Mouse (Mus musculus) CH12.LX (cell line): ENCODE data around the gene Olfr209. TPM values are rescaled to one million over a fixed set of nuclear protein-coding genes. Genes with fewer than 3 reads are reported as not detected.

Experiments used
- DNase-seq: peaks from one replicate; pipeline ENCODE4 v3.0.0-alpha.2; 2013; ENCODE audit errors: extremely low read depth
- H3K27ac ChIP-seq: 2 replicates; pipeline ENCODE4 v1.5.1; 2012; ENCODE audit warnings: low read depth, mild to moderate bottlenecking, control low read depth, moderate library complexity; ENCODE audit not compliant: insufficient read depth
- H3K27me3 ChIP-seq: replicated peaks from 2 replicates; pipeline ENCODE3; 2012; ENCODE audit warnings: inconsistent platforms
- H3K36me3 ChIP-seq, 2 experiments: replicated peaks in 1 of 2; 2 replicates each; pipeline versions ENCODE3 to v1.6.1; 2012; ENCODE audit warnings: inconsistent platforms in 1 of 2, low read length in 1 of 2, mild to moderate bottlenecking in 1 of 2, mixed read lengths in 1 of 2, moderate library complexity in 1 of 2; ENCODE audit not compliant: control insufficient read depth in 1 of 2, insufficient read depth in 1 of 2
- H3K4me1 ChIP-seq, 2 experiments: 2 replicates each; pipeline ENCODE4 v1.6.1; 2012; ENCODE audit warnings: inconsistent platforms in 1 of 2, moderate library complexity in 1 of 2; ENCODE audit not compliant: insufficient read depth in 2 of 2, control insufficient read depth in 1 of 2
- H3K4me2 ChIP-seq: 2 replicates; pipeline ENCODE4 v1.6.1; 2012; ENCODE audit warnings: low read depth, mild to moderate bottlenecking, control low read depth; ENCODE audit not compliant: poor library complexity, insufficient read depth, severe bottlenecking
- H3K4me3 ChIP-seq, 3 experiments: fragments of 150-350 bp in 1 of 3; sonication (generic) in 1 of 3; replicated peaks in 1 of 3; 2 replicates each; pipeline versions ENCODE3 to v1.5.1; 2011 to 2012; ENCODE audit warnings: low read depth in 2 of 3, low read length in 2 of 3, mild to moderate bottlenecking in 2 of 3, moderate library complexity in 2 of 3, control low read depth in 1 of 3, improper control_type of control experiment in 1 of 3, inconsistent platforms in 1 of 3, mixed read lengths in 1 of 3; ENCODE audit not compliant: poor library complexity in 1 of 3
- H3K79me2 ChIP-seq: replicated peaks from 2 replicates; pipeline ENCODE4 v1.6.1; 2012; ENCODE audit warnings: mild to moderate bottlenecking, moderate library complexity; ENCODE audit not compliant: control insufficient read depth, poor library complexity, insufficient read depth, severe bottlenecking; ENCODE audit errors: extremely low read depth
- H3K9ac ChIP-seq: 2 replicates; pipeline ENCODE4 v1.6.1; 2012; ENCODE audit warnings: low read depth, mild to moderate bottlenecking, control low read depth, moderate library complexity; ENCODE audit not compliant: insufficient read depth
- H3K9me3 ChIP-seq: replicated peaks from 2 replicates; pipeline ENCODE3; 2012; ENCODE audit warnings: low read length, inconsistent platforms, mixed read lengths
- E2F4 ChIP-seq: IDR thresholded peaks from 2 replicates; pipeline ENCODE4 v1.6.1; 2011; ENCODE audit warnings: low read depth, low read length, improper control_type of control experiment; ENCODE audit not compliant: insufficient replicate concordance
- ELF1 ChIP-seq: IDR thresholded peaks from 2 replicates; pipeline ENCODE4 v1.6.1; 2014; ENCODE audit warnings: low read depth, mild to moderate bottlenecking, inconsistent platforms, low read length, improper control_type of control experiment
- ETS1 ChIP-seq: conservative IDR thresholded peaks from 2 replicates; pipeline ENCODE4 v1.6.1; 2012; ENCODE audit warnings: low read depth, mild to moderate bottlenecking, inconsistent platforms, low read length, improper control_type of control experiment, moderate library complexity
- GABPA ChIP-seq: IDR thresholded peaks from 2 replicates; pipeline ENCODE4 v1.6.1; 2012; ENCODE audit warnings: low read depth, low read length, improper control_type of control experiment, inconsistent platforms; ENCODE audit not compliant: insufficient replicate concordance
- HCFC1 ChIP-seq: IDR thresholded peaks from 2 replicates; pipeline ENCODE4 v1.6.1; 2012; ENCODE audit warnings: low read depth, mild to moderate bottlenecking, inconsistent platforms, low read length, improper control_type of control experiment
- JUN ChIP-seq: IDR thresholded peaks from 2 replicates; pipeline ENCODE4 v1.6.1; 2011; ENCODE audit warnings: low read depth, mild to moderate bottlenecking, low read length, improper control_type of control experiment, moderate library complexity; ENCODE audit not compliant: insufficient read depth
- JUND ChIP-seq: conservative IDR thresholded peaks from 2 replicates; pipeline ENCODE4 v1.6.1; 2011; ENCODE audit warnings: low read depth, low read length, improper control_type of control experiment
- KAT2A ChIP-seq: IDR thresholded peaks from 2 replicates; pipeline ENCODE4 v1.6.1; 2012; ENCODE audit warnings: low read length, improper control_type of control experiment, inconsistent platforms; ENCODE audit not compliant: insufficient replicate concordance
- MAFK ChIP-seq: IDR thresholded peaks from 2 replicates; pipeline ENCODE4 v1.6.1; 2011; ENCODE audit warnings: low read length, improper control_type of control experiment; ENCODE audit not compliant: insufficient replicate concordance
- MAX ChIP-seq: IDR thresholded peaks from 2 replicates; pipeline ENCODE4 v1.6.1; 2011; ENCODE audit warnings: low read length, improper control_type of control experiment
- MAZ ChIP-seq: IDR thresholded peaks from 2 replicates; pipeline ENCODE4 v1.6.1; 2012; ENCODE audit warnings: low read depth, mild to moderate bottlenecking, inconsistent platforms, low read length, improper control_type of control experiment, moderate library complexity
- MXI1 ChIP-seq: IDR thresholded peaks from 2 replicates; pipeline ENCODE4 v1.6.1; 2011; ENCODE audit warnings: mild to moderate bottlenecking, low read depth, low read length, improper control_type of control experiment
- MYC ChIP-seq: IDR thresholded peaks from 2 replicates; pipeline ENCODE4 v1.6.1; 2011; ENCODE audit warnings: low read depth, mild to moderate bottlenecking, improper control_type of control experiment, low read length
- NELFE ChIP-seq: IDR thresholded peaks from 2 replicates; pipeline ENCODE4 v1.6.1; 2011; ENCODE audit warnings: low read depth, low read length, improper control_type of control experiment
- NRF1 ChIP-seq: IDR thresholded peaks from 2 replicates; pipeline ENCODE4 v1.6.1; 2014; ENCODE audit warnings: low read depth, mild to moderate bottlenecking, inconsistent platforms, low read length, improper control_type of control experiment, moderate library complexity
- PAX5 ChIP-seq: IDR thresholded peaks from 2 replicates; pipeline ENCODE4 v1.6.1; 2012; ENCODE audit warnings: low read length, inconsistent platforms, mixed read lengths
- POLR2A ChIP-seq: IDR thresholded peaks from 2 replicates; pipeline ENCODE4 v1.6.1; 2011; ENCODE audit warnings: low read depth, mild to moderate bottlenecking, improper control_type of control experiment, low read length
- POLR2AphosphoS2 ChIP-seq: IDR thresholded peaks from 2 replicates; pipeline ENCODE4 v1.6.1; 2011; ENCODE audit warnings: low read depth, low read length, improper control_type of control experiment
- RAD21 ChIP-seq: IDR thresholded peaks from 2 replicates; pipeline ENCODE4 v1.6.1; 2011; ENCODE audit warnings: low read depth, mild to moderate bottlenecking, low read length, improper control_type of control experiment, moderate library complexity
- RCOR1 ChIP-seq: conservative IDR thresholded peaks from 2 replicates; pipeline ENCODE4 v1.6.1; 2012; ENCODE audit warnings: low read depth, mild to moderate bottlenecking, inconsistent platforms, low read length, improper control_type of control experiment
- SMC3 ChIP-seq: IDR thresholded peaks from 2 replicates; pipeline ENCODE4 v1.6.1; 2011; ENCODE audit warnings: low read depth, low read length, improper control_type of control experiment
- TCF12 ChIP-seq: IDR thresholded peaks from 2 replicates; pipeline ENCODE4 v1.6.1; 2014; ENCODE audit warnings: low read depth, mild to moderate bottlenecking, inconsistent platforms, low read length, improper control_type of control experiment
- USF1 ChIP-seq: IDR thresholded peaks from 2 replicates; pipeline ENCODE4 v1.6.1; 2014; ENCODE audit warnings: low read depth, mild to moderate bottlenecking, inconsistent platforms, low read length, improper control_type of control experiment
- USF2 ChIP-seq: conservative IDR thresholded peaks from 2 replicates; pipeline ENCODE4 v1.6.1; 2011; ENCODE audit warnings: low read depth, low read length, improper control_type of control experiment
- ZC3H11A ChIP-seq: IDR thresholded peaks from 2 replicates; pipeline ENCODE4 v1.6.1; 2012; ENCODE audit warnings: low read depth, mild to moderate bottlenecking, inconsistent platforms, low read length, improper control_type of control experiment
- ZKSCAN1 ChIP-seq: IDR thresholded peaks from 2 replicates; pipeline ENCODE4 v1.6.1; 2012; ENCODE audit warnings: low read depth, inconsistent platforms, low read length, improper control_type of control experiment, borderline replicate concordance
- ZMIZ1 ChIP-seq: IDR thresholded peaks from 2 replicates; pipeline ENCODE4 v1.6.1; 2012; ENCODE audit warnings: low read depth, mild to moderate bottlenecking, inconsistent platforms, low read length, improper control_type of control experiment
- dilution Hi-C: fragments of 300-500 bp; cut with MboI; formaldehyde crosslinking; loops from 2 replicates; pipeline ENCODE4 v1.14.3; 2020; ENCODE audit warnings: low sequenced_read_pairs; ENCODE audit not compliant: extremely low pct_unique_long_range_greater_than_20kb, extremely low pct_ligation_motif_present
- in situ Hi-C: fragments of 300-500 bp; cut with MboI; formaldehyde crosslinking; loops from 3 replicates; pipeline ENCODE4 v1.14.3; 2019; ENCODE audit warnings: low sequenced_read_pairs, low pct_ligation_motif_present, low pct_unique_long_range_greater_than_20kb, mixed read lengths
- polyA plus RNA-seq: library from polyadenylated mRNA; unstranded; fragments of >175 nt; gene quantifications from 2 replicates; pipeline ENCODE4 v1.2.1, GENCODE M21; 2012; ENCODE audit warnings: low read depth; ENCODE audit not compliant: insufficient read length
- total RNA-seq, 2 experiments: library from RNA; depleted of rRNA; stranded (reverse); fragments of 300-350 nt in 1 of 2; fragments of >200 nt in 1 of 2; gene quantifications; 2 replicates each; pipeline ENCODE4 v1.2.3; 2012 to 2014

The Olfr209 gene
- total and polyA plus RNA-seq, 3 experiments = not detected

DNA sequence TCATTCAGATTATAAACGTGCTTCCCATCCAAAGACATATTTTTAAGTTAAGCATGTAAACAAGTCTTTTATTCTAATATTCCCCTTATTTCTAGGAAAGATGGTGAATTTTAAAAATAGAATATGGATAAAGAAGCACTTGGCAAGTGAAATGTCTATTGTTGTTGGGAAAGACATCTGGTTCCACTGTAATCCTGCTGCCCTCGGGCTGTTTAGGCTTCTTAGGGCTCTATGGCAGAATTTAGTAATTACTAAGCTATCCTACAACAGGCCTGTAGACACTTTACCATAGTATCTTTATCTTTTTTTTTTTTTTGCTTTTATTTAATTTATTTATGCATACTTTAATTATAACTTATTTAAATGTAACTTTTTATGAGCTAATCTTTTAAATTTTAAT, 46.0 kb upstream of the Olfr209 start:
- peaks cover 4 to 6% of the 10 kb centered on the region in 2 experiments; a peak in 2 of 4 replicates for H3K4me1 ChIP-seq
- H3K27ac ChIP-seq = no peak overlapping the region
- H3K36me3 ChIP-seq = no peaks in the 10 kb centered on the region
- H3K27me3 ChIP-seq = no peaks in the 10 kb centered on the region
- H3K4me2 ChIP-seq = no peak overlapping the region
- H3K9me3 ChIP-seq = no peaks in the 10 kb centered on the region
- dilution Hi-C loops (no loop called here), in situ Hi-C loops (loop anchor here (10.0 to 25.0 kb wide), 2 partner anchors 747 to 955 kb away; partner anchors contain the start of gene Cpox)
- H3K4me3 ChIP-seq = no peak overlapping the region
- TF ChIP-seq GABPA (no peak), NELFE (no peak), MAFK (no peak), JUN (no peak), ELF1 (no peak), POLR2A (no peak), MYC (no peak), KAT2A (no peak), POLR2AphosphoS2 (no peak), ZKSCAN1 (no peak), PAX5 (no peak), HCFC1 (no peak), NRF1 (no peak), JUND (no peak)
- H3K79me2 ChIP-seq = no peaks in the 10 kb centered on the region
- no peak for DNase-seq
- H3K9ac ChIP-seq = no peak overlapping the region

- DNase-seq = peak; percentile 13
- H3K79me2 ChIP-seq = no peaks in the 10 kb centered on the region
- TF ChIP-seq USF1 (no peak), RAD21 (no peak), NELFE (no peak), ETS1 (no peak), MAX (no peak), MXI1 (no peak), MAZ (no peak), RCOR1 (no peak), E2F4 (no peak), USF2 (no peak), TCF12 (no peak), KAT2A (no peak), POLR2AphosphoS2 (no peak), MYC (no peak), GABPA (no peak), HCFC1 (no peak), ZMIZ1 (no peak), ZC3H11A (no peak), SMC3 (no peak), ELF1 (no peak)
- H3K4me1 ChIP-seq = peaks cover 4 to 6% of the 10 kb centered on the region in 2 experiments; a peak in 2 of 4 replicates
- dilution Hi-C loops (no loop called here), in situ Hi-C loops (loop anchor here (10.0 to 25.0 kb wide), 2 partner anchors 747 to 955 kb away; partner anchors contain the start of gene Cpox)
- H3K9me3 ChIP-seq = no peaks in the 10 kb centered on the region
- no peaks in the 10 kb centered on the region for H3K36me3 ChIP-seq
- H3K27me3 ChIP-seq = no peaks in the 10 kb centered on the region
- no peak overlapping the region for H3K4me3 ChIP-seq
- H3K9ac ChIP-seq = no peak overlapping the region
- no peak overlapping the region for H3K4me2 ChIP-seq
- H3K27ac ChIP-seq = no peak overlapping the region
Measured at GRCm38 (mm10) chr16:59409341-59409748, 45.6 kb upstream of the Olfr209 start.
